Mouse (Mus musculus) G1E (cell line): Measurements from ENCODE around the gene RPS10-NUDT3.

Source experiments
- CTCF ChIP-seq: IDR thresholded peaks from 2 replicates; pipeline ENCODE4 v1.5.1; 2012; ENCODE audit warnings: low read depth, low read length, inconsistent platforms, mixed read lengths
- GATA1 ChIP-seq: IDR thresholded peaks from 2 replicates; pipeline ENCODE4 v1.6.1; 2012; ENCODE audit warnings: borderline replicate concordance, low read length, inconsistent platforms, mixed read lengths

GRCm38 (mm10) chr17:27564391-27565162, 70.4 kb downstream of the RPS10-NUDT3 start:
- TF ChIP-seq CTCF (no peak), GATA1 (no peak)
